Mouse (Mus musculus) monocyte, adult 5-6 weeks (primary cell): ENCODE measurements around the gene Sim2. TPM values are rescaled to one million over a fixed set of nuclear protein-coding genes. Genes with fewer than 3 reads are reported as not detected.
A peak's percentile ranks its signal among the peaks of the same experiment; 100 is the strongest.

ENCODE experiments used
- ATAC-seq: fragments of 153-309, 156-312 bp; replicated peaks from 2 replicates; pipeline ENCODE4 v1.8.0; 2017; ENCODE audit warnings: mild to moderate bottlenecking; ENCODE audit not compliant: low TSS enrichment, insufficient number of reproducible peaks, severe bottlenecking, poor library complexity, low FRiP score
- total RNA-seq: library from RNA; stranded (forward); fragments of 200-1000, 200-491, 200-594 nt; gene quantifications from 3 replicates; pipeline ENCODE4 v1.2.3, GENCODE M21; 2017

Sim2 gene
- not detected in 3 replicates for total RNA-seq

GRCm38 (mm10) chr16:94084711-94085602 is at the start of gene Sim2:
TSS of gene Sim2 (plus strand) at chr16:94084931.
- ATAC-seq: no peak

- no peak; the same call in 1 of the 2 replicates for ATAC-seq
These were observed 47.5 kb upstream of the Sim2 start for GRCm38 (mm10) chr16:94037280-94037679.

GRCm38 (mm10) chr16:94038272-94038985 is 46.3 kb upstream of the Sim2 start:
- ATAC-seq: no peak; the same call in 1 of the 2 replicates

- ATAC-seq: no peak
These were observed 45.8 kb upstream of the Sim2 start for GRCm38 (mm10) chr16:94038986-94039341.

DNA sequence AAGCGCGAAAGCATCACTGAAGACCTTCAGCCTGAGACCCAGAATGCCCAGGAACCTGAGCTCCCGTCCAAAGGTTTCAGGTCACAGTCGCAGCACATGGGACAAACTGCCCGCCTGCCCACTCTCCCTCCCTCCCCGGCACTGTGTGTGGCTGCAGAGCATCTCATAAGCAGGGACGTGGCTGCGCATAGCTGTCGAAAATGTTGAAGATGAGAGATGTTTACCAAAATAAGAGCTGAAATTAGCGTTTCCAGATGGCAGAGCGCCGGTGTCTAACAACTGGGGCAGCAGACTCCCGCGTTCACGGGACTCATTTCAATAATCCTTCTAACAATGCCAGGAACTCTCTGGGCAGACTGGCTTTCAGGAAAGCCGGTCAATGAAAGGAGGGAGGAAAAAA is 44.2 kb upstream of the Sim2 start:
- no peak for ATAC-seq

- no peak for ATAC-seq
These were observed 43.5 kb upstream of the Sim2 start for GRCm38 (mm10) chr16:94041065-94041712.

- no peak for ATAC-seq
These were observed 40.9 kb upstream of the Sim2 start for GRCm38 (mm10) chr16:94043797-94044196.

- ATAC-seq: no peak
These were observed 39.7 kb upstream of the Sim2 start for GRCm38 (mm10) chr16:94044996-94045395.

- ATAC-seq: no peak
These were observed 34.4 kb upstream of the Sim2 start for GRCm38 (mm10) chr16:94050368-94050767.

GRCm38 (mm10) chr16:94055176-94055575 is 29.6 kb upstream of the Sim2 start:
- no peak for ATAC-seq

- ATAC-seq: no peak
These were observed 29.2 kb upstream of the Sim2 start for GRCm38 (mm10) chr16:94055576-94055975.

GRCm38 (mm10) chr16:94059820-94060219 is 24.9 kb upstream of the Sim2 start:
- ATAC-seq: no peak

DNA sequence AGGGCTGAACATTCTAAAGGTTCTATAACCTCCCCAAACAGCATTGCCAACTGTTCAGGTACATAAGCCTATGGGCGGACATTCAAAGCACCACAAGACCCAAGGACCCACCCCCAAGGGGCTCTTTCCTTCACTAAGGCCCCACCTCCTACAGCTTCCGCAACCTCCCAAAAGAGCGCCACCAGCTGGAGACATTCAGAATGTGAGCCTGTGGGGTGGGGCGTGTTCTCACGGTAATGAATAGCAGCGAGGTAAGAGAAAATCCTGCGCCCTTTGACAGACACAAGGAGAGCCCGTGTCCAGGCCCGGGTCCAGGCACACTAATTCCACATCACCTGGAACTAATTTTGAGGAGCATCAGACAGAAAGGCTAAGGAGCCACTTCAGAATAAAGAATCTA is 20.5 kb upstream of the Sim2 start:
- ATAC-seq: no peak

DNA sequence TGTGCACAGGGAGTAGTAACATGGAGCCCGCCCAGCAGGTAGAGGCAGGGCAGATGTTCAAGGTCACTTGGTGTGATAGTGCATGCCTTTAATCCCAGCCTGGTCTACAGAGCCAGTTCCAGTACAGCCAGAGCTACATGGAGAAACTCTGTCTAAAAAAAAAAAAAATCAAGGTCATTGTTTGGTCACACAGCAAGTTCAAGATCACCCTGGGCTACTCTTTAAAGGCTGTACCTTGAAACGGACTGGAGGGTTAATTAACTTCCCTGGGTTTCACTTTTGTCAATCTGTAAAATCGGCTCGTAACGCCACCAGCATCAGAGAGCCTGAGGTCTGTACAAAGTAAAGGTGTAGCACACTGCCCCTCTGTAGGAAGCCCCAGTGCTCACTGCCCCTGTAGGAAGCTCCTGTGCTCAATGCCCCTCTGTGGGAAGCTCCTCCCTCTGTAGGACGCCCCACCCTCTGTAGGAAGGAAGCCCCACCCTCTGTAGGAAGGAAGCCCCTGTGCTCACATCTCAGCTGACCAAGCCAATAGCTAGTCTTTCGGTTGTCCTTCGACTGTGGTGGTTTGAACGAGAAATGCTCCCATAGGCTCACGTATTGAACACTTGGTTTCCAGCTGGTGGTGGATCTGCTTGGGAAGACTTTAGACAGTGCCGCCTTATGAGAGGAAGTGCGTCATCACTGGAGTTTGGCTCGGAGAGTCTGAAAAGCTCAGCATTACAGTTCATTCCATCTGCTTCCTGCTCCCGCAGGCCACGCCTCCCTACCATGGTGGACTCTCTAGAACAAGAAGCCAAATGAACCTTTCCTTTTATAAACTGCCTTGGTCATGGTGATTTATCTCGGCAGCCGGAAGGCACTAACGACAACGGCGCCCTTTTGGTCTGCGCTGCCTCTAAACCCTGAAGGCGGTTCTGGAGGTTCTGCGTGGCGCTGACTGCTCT is 18.7 kb upstream of the Sim2 start:
- 0 out of 2 replicates have a peak, but pooled peaks have one; percentile 25 for ATAC-seq

- ATAC-seq: no peak
These were observed 18.0 kb upstream of the Sim2 start for GRCm38 (mm10) chr16:94066771-94067170.

- ATAC-seq: no peak
These were observed 17.5 kb upstream of the Sim2 start for GRCm38 (mm10) chr16:94067280-94067679.

GRCm38 (mm10) chr16:94069061-94069460 is 15.7 kb upstream of the Sim2 start:
- ATAC-seq: no peak

DNA sequence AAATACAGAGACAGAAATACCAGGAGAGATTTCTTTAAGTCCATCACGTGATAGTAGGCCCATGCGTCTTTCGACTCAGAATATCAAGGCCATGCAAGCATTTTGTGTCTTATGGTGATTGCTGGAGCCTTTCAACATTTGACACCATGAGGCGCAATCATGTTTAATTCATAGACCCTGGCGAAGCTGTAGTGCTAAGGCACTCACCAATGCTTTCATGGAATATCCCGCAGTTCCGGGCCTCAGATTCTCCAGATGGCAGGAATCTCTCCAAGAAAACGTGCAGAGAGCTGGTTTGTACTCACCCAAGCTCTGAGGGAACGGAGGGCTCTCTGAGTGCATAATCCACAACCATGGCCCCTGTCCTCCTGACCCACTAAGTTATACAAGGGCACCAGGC is 13.8 kb upstream of the Sim2 start:
- no peak for ATAC-seq
